Mouse (Mus musculus): ENCODE data around the gene Isoc2b. TPM values are rescaled to one million over a fixed set of nuclear protein-coding genes. Genes with fewer than 3 reads are reported as not detected.
"Not testable (repeated sequence)": the region's sequence is repeated elsewhere in the genome, so short reads cannot be mapped to it uniquely, and the experiment has no call there.

The Isoc2b gene
- polyA plus RNA-seq, 1 experiment from 2014 or later, result 2.9 TPM

DNA sequence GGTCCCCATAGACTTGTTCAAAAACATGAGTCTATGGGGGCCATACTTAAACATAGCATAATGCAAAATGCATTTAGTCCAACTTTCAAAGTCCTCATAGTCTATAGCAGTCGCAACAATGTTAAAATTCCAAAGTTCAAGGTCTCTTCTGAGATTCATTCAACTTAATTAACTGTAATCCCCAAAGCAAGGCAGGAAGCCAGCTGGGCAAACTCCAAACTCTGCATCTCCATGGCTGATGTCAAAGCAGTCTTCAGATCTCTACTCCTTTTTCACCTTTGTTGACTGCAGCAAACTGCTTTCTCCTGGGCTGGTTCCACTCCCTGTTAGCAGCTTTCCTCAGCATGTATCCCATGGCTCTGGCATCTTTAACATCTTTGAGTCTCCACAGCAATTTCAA lies 9.0 kb upstream of the Isoc2b start:
- ATAC-seq (ENCODE audit: low FRiP score); H3K4me1 ChIP-seq (replicated peaks; ENCODE audit: control insufficient read depth, insufficient read depth, low read length); DNase-seq (ENCODE audit: low spot score); H3K27me3 ChIP-seq (ENCODE audit: control insufficient read depth, insufficient read depth, low read length); H3K4me2 ChIP-seq (replicated peaks; ENCODE audit: low read depth, low read length); H3K36me3 ChIP-seq (ENCODE audit: control insufficient read depth, insufficient read depth, low read length); H3K27ac ChIP-seq (ENCODE audit: low read depth, low read length); H3K9me3 ChIP-seq (ENCODE audit: control insufficient read depth, low read length); H3K9ac ChIP-seq (ENCODE audit: low read depth, low read length); H3K4me3 ChIP-seq (ENCODE audit: low read depth, low read length): not testable (repeated sequence)
- WGBS, result 86% methylated on average over 1 of the region's 1 CpGs

DNA sequence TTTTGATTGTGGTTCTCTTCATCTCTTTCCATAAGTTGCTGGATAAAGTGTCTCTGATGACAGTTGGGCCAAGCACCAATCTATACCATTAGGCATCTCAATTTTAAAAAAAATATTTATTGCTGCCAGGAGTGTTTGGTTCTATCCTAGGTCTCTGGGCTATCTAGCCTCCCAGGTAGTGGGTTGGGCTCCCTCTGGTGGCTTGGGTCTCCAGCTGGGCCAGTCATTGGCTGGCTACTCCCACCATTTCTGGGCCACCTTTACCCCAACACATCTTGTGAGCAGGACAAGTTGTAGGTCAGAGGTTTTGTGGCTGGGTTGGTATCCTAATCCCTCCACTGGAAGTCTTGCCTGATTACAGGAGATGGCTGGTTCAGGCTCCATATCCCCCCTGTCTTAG lies 8.1 kb upstream of the Isoc2b start:
- ATAC-seq (ENCODE audit: low FRiP score), result no peak
- H3K4me2 ChIP-seq (replicated peaks; ENCODE audit: low read depth, low read length), result no peak overlapping the region

DNA sequence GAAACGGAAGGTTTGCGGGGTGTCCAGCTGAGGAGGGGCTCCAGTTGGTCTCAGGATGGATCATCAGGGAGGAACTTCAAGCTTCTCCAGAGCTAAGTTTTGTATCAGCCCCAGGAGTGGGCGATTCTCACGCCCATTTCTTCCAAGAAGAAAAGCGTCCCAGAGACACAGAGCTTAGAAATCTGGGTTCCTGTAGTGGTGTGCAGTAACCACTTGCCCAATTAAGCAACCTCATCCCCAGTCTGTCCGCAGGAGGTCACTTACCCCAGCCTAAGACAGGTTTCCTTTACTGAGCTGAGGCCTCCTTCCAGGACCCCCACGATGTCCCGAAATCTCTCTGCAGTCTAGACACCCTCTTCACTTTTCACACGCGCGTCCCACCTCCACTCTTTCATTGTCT lies 7.2 kb upstream of the Isoc2b start:
- DNase-seq (ENCODE audit: low spot score), result no peak
- peak overlapping the region; percentile 51 for H3K9ac ChIP-seq (ENCODE audit: low read depth, low read length)
- no peak overlapping the region for H3K27ac ChIP-seq (ENCODE audit: low read depth, low read length)
- H3K36me3 ChIP-seq (ENCODE audit: control insufficient read depth, insufficient read depth, low read length), result no peaks in the 10 kb centered on the region
- peak overlapping the region; percentile 40 for H3K4me3 ChIP-seq (ENCODE audit: low read depth, low read length)
- peak overlapping the region; percentile 70 for H3K4me2 ChIP-seq (replicated peaks; ENCODE audit: low read depth, low read length)
- H3K4me1 ChIP-seq (replicated peaks; ENCODE audit: control insufficient read depth, insufficient read depth, low read length), result no peaks in the 10 kb centered on the region
- 10% methylated on average over 11 of the region's 11 CpGs for WGBS
- no peaks in the 10 kb centered on the region for H3K9me3 ChIP-seq (ENCODE audit: control insufficient read depth, low read length)
- ATAC-seq (ENCODE audit: low FRiP score), result no peak
- no peaks in the 10 kb centered on the region for H3K27me3 ChIP-seq (ENCODE audit: control insufficient read depth, insufficient read depth, low read length)

More for the DNA sequence above, 8.1 kb upstream of the Isoc2b start:
- no peak overlapping the region for H3K27ac ChIP-seq (ENCODE audit: low read depth, low read length)
- no peaks in the 10 kb centered on the region for H3K9me3 ChIP-seq (ENCODE audit: control insufficient read depth, low read length)
- no peaks in the 10 kb centered on the region for H3K27me3 ChIP-seq (ENCODE audit: control insufficient read depth, insufficient read depth, low read length)
- no peak overlapping the region for H3K4me3 ChIP-seq (ENCODE audit: low read depth, low read length)
- no peak for DNase-seq (ENCODE audit: low spot score)
- H3K9ac ChIP-seq (ENCODE audit: low read depth, low read length), result no peak overlapping the region
- no peaks in the 10 kb centered on the region for H3K4me1 ChIP-seq (replicated peaks; ENCODE audit: control insufficient read depth, insufficient read depth, low read length)
- no peaks in the 10 kb centered on the region for H3K36me3 ChIP-seq (ENCODE audit: control insufficient read depth, insufficient read depth, low read length)

DNA sequence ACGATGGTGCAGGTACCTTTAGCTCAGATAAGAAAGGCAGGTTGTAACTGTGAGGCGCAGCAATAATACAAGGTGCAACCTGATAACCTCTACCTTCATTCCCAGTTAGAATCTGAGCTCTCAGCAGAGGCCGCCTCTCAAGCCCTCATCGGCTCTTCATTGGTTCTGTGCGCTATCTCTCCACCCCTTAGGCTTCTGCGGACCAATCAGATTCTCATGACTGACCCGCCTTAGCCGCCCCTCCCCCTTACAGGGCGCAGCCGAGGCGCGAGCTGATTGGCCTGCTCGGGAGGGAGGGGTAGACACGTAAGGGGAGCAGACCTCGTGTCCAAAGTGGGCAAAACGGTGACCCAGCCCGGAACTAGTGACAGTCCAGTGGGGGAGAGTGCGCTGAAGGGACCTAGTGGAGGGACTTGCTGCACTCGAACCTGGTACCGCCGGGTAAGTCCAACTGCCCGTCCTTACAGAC lies 6.7 kb upstream of the Isoc2b start, which contains the start of gene Isoc2a:
TSS of gene Isoc2a (plus strand) at position 401 of the 469 bp plus-strand sequence.
- Histone ChIP-seq H3K9me3 (ENCODE audit: control insufficient read depth, low read length) (no peaks in the 10 kb centered on the region), H3K4me1 (replicated peaks; ENCODE audit: control insufficient read depth, insufficient read depth, low read length) (no peaks in the 10 kb centered on the region), H3K4me3 (ENCODE audit: low read depth, low read length) (peak within 1 kb of the TSS; percentile 40), H3K36me3 (ENCODE audit: control insufficient read depth, insufficient read depth, low read length) (no peaks in the 10 kb centered on the region), H3K27ac (ENCODE audit: low read depth, low read length) (no peak within 1 kb of the TSS), H3K9ac (ENCODE audit: low read depth, low read length) (peak within 1 kb of the TSS; percentile 51), H3K4me2 (replicated peaks; ENCODE audit: low read depth, low read length) (peak within 1 kb of the TSS; percentile 70), H3K27me3 (ENCODE audit: control insufficient read depth, insufficient read depth, low read length) (no peaks in the 10 kb centered on the region)
- peak; percentile 99 for ATAC-seq (ENCODE audit: low FRiP score)
- peak; percentile 92 for DNase-seq (ENCODE audit: low spot score)
- WGBS, result under 1% methylated on average over 20 of the region's 22 CpGs

DNA sequence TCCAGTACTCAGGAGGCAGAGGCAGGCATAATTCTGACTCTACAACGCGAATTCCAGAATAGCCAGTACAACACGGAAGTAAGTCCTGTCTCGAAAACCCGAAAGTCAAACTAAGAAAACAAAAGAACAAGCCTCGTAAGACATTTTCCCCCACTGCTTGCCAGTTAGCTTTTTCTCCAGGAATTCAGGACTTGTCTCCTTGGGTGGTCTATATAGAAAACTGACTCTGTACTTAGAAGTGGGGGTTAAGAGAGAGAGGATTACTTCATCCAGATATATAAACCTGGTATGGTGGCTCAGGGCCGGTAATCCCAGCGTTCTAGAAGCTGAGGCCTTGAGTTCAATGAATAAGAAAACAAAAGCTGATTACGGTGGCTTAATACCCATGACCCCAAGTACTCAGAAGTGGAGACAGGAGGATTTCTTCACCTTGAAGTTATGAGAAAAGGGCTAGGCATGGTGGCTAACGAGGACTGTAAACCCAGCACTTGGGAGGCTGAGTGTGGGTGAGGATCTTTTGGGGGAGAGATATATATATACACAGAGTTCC lies 3.4 kb downstream of the Isoc2b start:
- Histone ChIP-seq H3K27ac (ENCODE audit: low read depth, low read length) (no peak overlapping the region), H3K4me2 (replicated peaks; ENCODE audit: low read depth, low read length) (peak overlapping the region; percentile 59), H3K4me1 (replicated peaks; ENCODE audit: control insufficient read depth, insufficient read depth, low read length) (no peaks in the 10 kb centered on the region), H3K9ac (ENCODE audit: low read depth, low read length) (peak overlapping the region; percentile 65), H3K27me3 (ENCODE audit: control insufficient read depth, insufficient read depth, low read length) (no peaks in the 10 kb centered on the region), H3K9me3 (ENCODE audit: control insufficient read depth, low read length) (no peaks in the 10 kb centered on the region), H3K36me3 (ENCODE audit: control insufficient read depth, insufficient read depth, low read length) (no peaks in the 10 kb centered on the region), H3K4me3 (ENCODE audit: low read depth, low read length) (peak overlapping the region; percentile 50)
- WGBS, result 52% methylated on average over 10 of the region's 10 CpGs
- DNase-seq (ENCODE audit: low spot score), result no peak
- no peak for ATAC-seq (ENCODE audit: low FRiP score)

DNA sequence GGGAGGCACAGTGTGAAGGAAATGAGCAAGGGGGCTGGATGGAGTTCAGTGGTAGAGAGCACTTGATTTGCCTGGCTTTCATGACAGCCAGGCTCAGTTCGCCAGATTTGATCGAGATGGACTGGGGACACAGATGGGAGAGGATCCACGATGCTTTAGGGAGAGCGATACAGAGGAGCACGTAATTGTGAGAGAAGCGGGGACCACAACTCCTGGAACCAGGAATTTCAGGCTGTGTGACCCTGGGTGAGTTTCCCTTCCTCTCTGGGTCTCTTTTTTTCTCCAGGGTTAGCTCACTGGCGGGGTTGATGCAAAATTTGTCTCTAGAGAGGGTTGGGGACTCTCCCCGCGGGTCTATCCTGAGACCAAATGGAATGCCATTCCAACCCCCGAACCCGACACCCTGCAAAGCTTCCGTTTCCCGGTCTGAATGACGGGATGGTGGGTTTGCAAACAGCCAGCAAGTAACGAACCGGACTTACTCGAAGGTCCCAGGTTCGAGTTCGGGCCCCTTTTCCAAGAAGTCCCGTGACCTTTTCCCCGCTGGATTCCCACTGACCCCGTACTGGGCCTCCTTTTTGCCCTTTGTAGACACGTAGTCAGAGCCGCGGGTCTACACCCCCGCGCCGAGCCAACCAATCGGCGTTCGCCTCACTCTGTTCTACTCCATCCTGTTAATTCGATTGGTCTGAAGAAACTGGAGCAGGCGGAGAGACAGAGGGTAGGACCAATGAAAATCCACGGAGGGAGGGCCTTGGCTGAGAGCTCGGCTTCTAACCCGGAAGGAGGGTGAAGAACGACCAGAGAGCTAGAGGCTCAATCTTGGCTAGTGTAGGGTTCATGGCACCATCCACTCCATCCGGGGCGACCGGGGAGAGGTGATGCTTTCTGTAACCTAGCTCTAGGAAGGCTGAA lies 4.2 kb downstream of the Isoc2b start:
- DNase-seq (ENCODE audit: low spot score), result peak; percentile 95
- peak overlapping the region; percentile 59 for H3K4me2 ChIP-seq (replicated peaks; ENCODE audit: low read depth, low read length)
- WGBS, result 4% methylated on average over 40 of the region's 40 CpGs
- H3K36me3 ChIP-seq (ENCODE audit: control insufficient read depth, insufficient read depth, low read length), result no peaks in the 10 kb centered on the region
- H3K27ac ChIP-seq (ENCODE audit: low read depth, low read length), result peak overlapping the region; percentile 60; the same call in 1 of the 2 replicates
- H3K4me3 ChIP-seq (ENCODE audit: low read depth, low read length), result peak overlapping the region; percentile 50
- no peaks in the 10 kb centered on the region for H3K9me3 ChIP-seq (ENCODE audit: control insufficient read depth, low read length)
- no peaks in the 10 kb centered on the region for H3K27me3 ChIP-seq (ENCODE audit: control insufficient read depth, insufficient read depth, low read length)
- no peaks in the 10 kb centered on the region for H3K4me1 ChIP-seq (replicated peaks; ENCODE audit: control insufficient read depth, insufficient read depth, low read length)
- peak overlapping the region; percentile 74 for H3K9ac ChIP-seq (ENCODE audit: low read depth, low read length)
- peak; percentile 100 for ATAC-seq (ENCODE audit: low FRiP score)

DNA sequence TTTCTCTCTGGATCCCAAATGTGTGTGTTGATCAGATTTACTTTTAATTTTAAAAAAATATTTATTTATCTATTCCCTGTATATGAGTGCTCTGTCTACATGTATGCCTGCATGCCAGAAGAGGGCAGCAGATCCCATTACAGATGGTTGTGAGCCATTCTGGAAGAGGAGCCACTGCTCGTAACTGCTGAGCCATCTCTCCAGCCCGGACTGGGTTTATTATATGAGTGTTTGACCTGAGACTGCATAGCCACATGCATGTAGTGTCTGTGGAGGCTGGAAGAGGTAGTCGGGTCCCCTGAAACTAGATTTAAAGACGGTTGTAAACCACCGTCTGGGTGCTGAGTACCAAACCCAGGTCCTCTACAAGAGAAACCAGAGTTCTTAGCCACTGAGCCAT lies 5.0 kb downstream of the Isoc2b start:
- peak; percentile 32 for DNase-seq (ENCODE audit: low spot score)
- ATAC-seq (ENCODE audit: low FRiP score), result 0 out of 2 replicates have a peak, but pooled peaks have one; percentile 13
- no peak overlapping the region for H3K9ac ChIP-seq (ENCODE audit: low read depth, low read length)
- no peak overlapping the region for H3K4me2 ChIP-seq (replicated peaks; ENCODE audit: low read depth, low read length)
- H3K27ac ChIP-seq (ENCODE audit: low read depth, low read length), result no peak overlapping the region
- H3K36me3 ChIP-seq (ENCODE audit: control insufficient read depth, insufficient read depth, low read length), result no peaks in the 10 kb centered on the region
- H3K4me3 ChIP-seq (ENCODE audit: low read depth, low read length), result peak overlapping the region; percentile 50; the same call in 1 of the 2 replicates
- no peaks in the 10 kb centered on the region for H3K4me1 ChIP-seq (replicated peaks; ENCODE audit: control insufficient read depth, insufficient read depth, low read length)
- WGBS, result 68% methylated on average over 5 of the region's 5 CpGs
- H3K9me3 ChIP-seq (ENCODE audit: control insufficient read depth, low read length), result no peaks in the 10 kb centered on the region
- no peaks in the 10 kb centered on the region for H3K27me3 ChIP-seq (ENCODE audit: control insufficient read depth, insufficient read depth, low read length)

DNA sequence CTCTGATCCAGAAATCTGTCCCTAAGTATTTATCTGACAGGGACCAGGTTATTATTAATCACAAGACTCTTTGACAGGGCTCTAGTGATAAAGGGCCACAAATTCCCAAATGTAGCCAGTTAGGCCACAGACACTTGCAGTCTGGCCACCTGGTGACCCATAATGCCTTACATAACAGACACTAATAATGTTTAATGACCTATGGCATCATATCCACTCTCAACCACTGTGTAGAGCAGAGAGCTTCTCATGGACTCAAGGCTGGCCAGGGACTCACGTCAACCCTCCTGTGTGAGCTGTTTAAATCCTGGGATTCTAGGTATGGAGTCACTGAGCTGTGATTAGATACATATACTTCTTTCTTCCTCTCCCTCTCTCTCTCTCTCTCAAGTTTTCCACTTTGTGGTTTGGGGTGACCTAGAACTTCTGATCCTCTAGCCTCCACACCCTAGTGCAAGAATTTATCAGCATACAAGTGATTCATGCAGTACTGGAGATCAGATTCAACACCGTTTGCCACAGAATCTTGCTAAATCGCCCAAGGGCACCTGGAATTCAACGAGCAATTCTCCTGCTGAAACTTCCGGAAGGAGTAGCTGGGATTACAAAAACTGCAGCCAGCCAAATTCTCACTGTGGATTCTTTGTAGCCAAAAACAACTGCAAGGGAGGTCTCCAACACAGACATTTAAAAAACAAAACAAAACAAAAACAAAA lies 5.8 kb downstream of the Isoc2b start:
- H3K4me3 ChIP-seq (ENCODE audit: low read depth, low read length), result no peak overlapping the region
- ATAC-seq (ENCODE audit: low FRiP score), result no peak

More for the DNA sequence above, 5.8 kb downstream of the Isoc2b start:
- no peak for DNase-seq (ENCODE audit: low spot score)
- Histone ChIP-seq H3K4me2 (replicated peaks; ENCODE audit: low read depth, low read length) (no peak overlapping the region), H3K27me3 (ENCODE audit: control insufficient read depth, insufficient read depth, low read length) (no peaks in the 10 kb centered on the region), H3K9ac (ENCODE audit: low read depth, low read length) (no peak overlapping the region), H3K9me3 (ENCODE audit: control insufficient read depth, low read length) (no peaks in the 10 kb centered on the region), H3K4me1 (replicated peaks; ENCODE audit: control insufficient read depth, insufficient read depth, low read length) (no peaks in the 10 kb centered on the region), H3K36me3 (ENCODE audit: control insufficient read depth, insufficient read depth, low read length) (no peaks in the 10 kb centered on the region), H3K27ac (ENCODE audit: low read depth, low read length) (no peak overlapping the region)
- WGBS, result 82% methylated on average over 5 of the region's 5 CpGs
